Mouse (Mus musculus) midbrain, embryonic 12.5 days (tissue): ENCODE measurements around the gene Oas1c. TPM values are rescaled to one million over a fixed set of nuclear protein-coding genes. Genes with fewer than 3 reads are reported as not detected.

Experiments
- ATAC-seq: fragments of 200-750 bp; cut with Nextera tagmentation; 2 replicates; pipeline ENCODE4 v1.8.0; 2017; ENCODE audit warnings: low read depth, moderate TSS enrichment, moderate library complexity; ENCODE audit not compliant: low FRiP score
- H3K27ac ChIP-seq: fragments of 300-500 bp; sonication (generic); replicated peaks from 2 replicates; pipeline ENCODE4 v1.5.1; 2016; ENCODE audit warnings: mild to moderate bottlenecking
- H3K27me3 ChIP-seq: fragments of 300-500 bp; sonication (generic); 2 replicates; pipeline ENCODE4 v1.6.1; 2016; ENCODE audit warnings: mild to moderate bottlenecking
- H3K36me3 ChIP-seq: fragments of 300-500 bp; sonication (generic); 2 replicates; pipeline ENCODE4 v1.6.1; 2016
- H3K4me1 ChIP-seq: fragments of 300-500 bp; sonication (generic); 2 replicates; pipeline ENCODE4 v1.6.1; 2016
- H3K4me2 ChIP-seq: fragments of 300-500 bp; sonication (generic); replicated peaks from 2 replicates; pipeline ENCODE4 v1.6.1; 2016; ENCODE audit warnings: mild to moderate bottlenecking, moderate library complexity
- H3K4me3 ChIP-seq: fragments of 300-500 bp; sonication (generic); 2 replicates; pipeline ENCODE4 v1.5.1; 2016; ENCODE audit warnings: mild to moderate bottlenecking
- H3K9ac ChIP-seq: fragments of 300-500 bp; sonication (generic); replicated peaks from 2 replicates; pipeline ENCODE4 v1.6.1; 2016; ENCODE audit warnings: mild to moderate bottlenecking, moderate library complexity
- H3K9me3 ChIP-seq: fragments of 300-500 bp; sonication (generic); 2 replicates; pipeline ENCODE4 v1.6.1; 2016; ENCODE audit warnings: mild to moderate bottlenecking
- WGBS: fragments of 180-500 bp; shearing (Covaris S2); methylation state at CpG from one replicate; pipeline ENCODE4 v1.1.7; 2016; 5-methylcytosine and 5-hydroxymethylcytosine counted together
- microRNA-seq: library from miRNA; unstranded; fragments of <30 nt; microRNA quantifications from one replicate; pipeline ENCODE4, GENCODE M21; 2017
- polyA plus RNA-seq: library from polyadenylated mRNA; unstranded; fragments of >200 nt; fragmentation: Nextera tagmentation; extraction: Ambion mirVana; gene quantifications from 2 replicates; pipeline ENCODE4 v1.2.1, GENCODE M21; 2016

Oas1c gene
- polyA plus RNA-seq, 1 experiment from 2014 or later, result 0.27 TPM

DNA sequence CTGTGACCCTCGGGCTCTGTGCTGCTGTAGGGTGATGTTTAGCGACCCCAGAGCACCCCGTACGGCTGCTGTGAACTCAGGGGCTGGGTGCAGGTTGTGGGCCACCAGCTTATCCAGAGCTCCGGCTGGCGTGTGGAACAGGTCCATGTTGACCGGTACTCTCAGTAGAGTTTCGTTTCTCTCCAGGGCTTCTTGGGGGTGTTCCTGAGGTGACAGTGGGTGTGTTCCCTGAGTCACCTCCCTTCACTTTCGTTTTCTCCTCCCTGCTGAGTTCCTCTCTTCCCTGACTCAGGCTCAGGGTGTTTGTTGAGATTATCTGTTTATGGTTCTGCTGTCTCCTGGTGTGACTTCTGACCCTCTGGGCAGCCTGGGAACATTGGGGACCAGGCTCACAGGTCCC, 34.8 kb downstream of the Oas1c start, which contains the start of gene Oas3:
Gene Oas3 (minus strand): TSS at position 184 of the 400 bp plus-strand sequence.
- WGBS, result 74% methylated on average over 9 of the region's 9 CpGs
- no peak within 1 kb of the TSS for H3K4me2 ChIP-seq
- ATAC-seq, result no peak
- no peaks in the 10 kb centered on the region for H3K4me1 ChIP-seq
- H3K36me3 ChIP-seq, result no peaks in the 10 kb centered on the region
- no peaks in the 10 kb centered on the region for H3K9me3 ChIP-seq
- no peak within 1 kb of the TSS for H3K27ac ChIP-seq
- no peak within 1 kb of the TSS for H3K9ac ChIP-seq
- no peaks in the 10 kb centered on the region for H3K27me3 ChIP-seq
- no peak within 1 kb of the TSS for H3K4me3 ChIP-seq

DNA sequence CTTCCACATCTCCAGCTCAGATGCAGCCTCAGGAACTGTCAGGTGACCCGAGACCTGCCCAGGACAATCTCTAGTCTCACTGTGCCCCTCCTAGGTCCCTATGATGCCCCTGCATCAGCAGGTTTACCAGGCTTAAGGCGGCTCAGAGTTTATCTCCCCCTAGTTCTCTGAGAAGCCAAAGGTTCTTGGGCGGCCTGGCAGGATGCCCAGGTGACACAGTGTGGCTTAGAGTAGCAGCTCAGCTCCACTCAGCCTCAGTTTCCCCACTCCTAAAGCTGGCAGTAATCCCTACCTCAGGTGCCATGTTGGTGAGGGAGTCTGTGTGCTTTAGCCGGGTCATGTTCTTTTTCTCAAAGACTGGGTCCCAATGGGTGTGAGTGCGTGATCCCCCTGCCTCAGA, 35.5 kb downstream of the Oas1c start:
- H3K4me1 ChIP-seq, result no peaks in the 10 kb centered on the region
- no peak overlapping the region for H3K4me2 ChIP-seq
- H3K9me3 ChIP-seq, result no peaks in the 10 kb centered on the region
- WGBS, result 68% methylated on average over 5 of the region's 5 CpGs
- H3K27ac ChIP-seq, result no peak overlapping the region
- no peak overlapping the region for H3K4me3 ChIP-seq
- no peak overlapping the region for H3K9ac ChIP-seq
- no peaks in the 10 kb centered on the region for H3K36me3 ChIP-seq
- H3K27me3 ChIP-seq, result no peaks in the 10 kb centered on the region
- ATAC-seq, result no peak

DNA sequence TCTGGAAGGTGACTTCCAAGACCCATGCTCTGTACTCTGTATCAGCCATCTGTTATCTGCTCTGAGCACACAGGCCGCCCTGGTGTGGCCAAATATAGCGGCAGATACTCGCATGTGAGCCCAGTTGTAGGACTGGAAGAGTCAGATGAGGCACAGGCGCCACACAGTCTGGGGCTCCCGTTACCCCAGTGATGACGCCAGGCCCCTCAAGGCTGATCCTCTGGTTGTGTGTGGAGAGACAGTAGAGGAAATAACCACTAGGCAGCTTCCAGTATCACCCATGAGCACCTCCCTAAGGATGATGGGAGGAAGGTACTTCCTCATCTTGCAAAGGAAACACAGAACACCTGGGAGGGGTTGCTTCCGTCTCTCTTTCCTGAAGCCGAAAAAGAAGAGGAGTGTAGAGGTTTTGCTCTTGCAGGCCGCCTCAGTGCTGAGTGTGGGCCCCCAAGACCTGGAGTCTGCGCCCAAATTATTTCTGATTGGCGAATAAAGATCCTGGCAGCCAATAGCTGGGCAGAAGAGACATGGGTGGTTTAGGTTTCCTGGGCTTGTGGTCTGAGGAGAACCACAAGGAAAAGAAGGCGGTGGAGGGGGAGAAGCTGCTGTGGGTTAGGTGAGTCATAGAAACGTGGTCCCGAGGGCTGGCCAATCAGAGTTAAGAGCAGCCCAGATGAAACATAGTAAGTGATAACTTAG, 36.9 kb downstream of the Oas1c start:
- Histone ChIP-seq H3K4me3 (no peak overlapping the region), H3K9ac (no peak overlapping the region), H3K4me2 (no peak overlapping the region), H3K27me3 (no peaks in the 10 kb centered on the region), H3K9me3 (no peaks in the 10 kb centered on the region), H3K4me1 (no peaks in the 10 kb centered on the region), H3K36me3 (no peaks in the 10 kb centered on the region), H3K27ac (no peak overlapping the region)
- 82% methylated on average over 14 of the region's 14 CpGs for WGBS
- no peak for ATAC-seq

DNA sequence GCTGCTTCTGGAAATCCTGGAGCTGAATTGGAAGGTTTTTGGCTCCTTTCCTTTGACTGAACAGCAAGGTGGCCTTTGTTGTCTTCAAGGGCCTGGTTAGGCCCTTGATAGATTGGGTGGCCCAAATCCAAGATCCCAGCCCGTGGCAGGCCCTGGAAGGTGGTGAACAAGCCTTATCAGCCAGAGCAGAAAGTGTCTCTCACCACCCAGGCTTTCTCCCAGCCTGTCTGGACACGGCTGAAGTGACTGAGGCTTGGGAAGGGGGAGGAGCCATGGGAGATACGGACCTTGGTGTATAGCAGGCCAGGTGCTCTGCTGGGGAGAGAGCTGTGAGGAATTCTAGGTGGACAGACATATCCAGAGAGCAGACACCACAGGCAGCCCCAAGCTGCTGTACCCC, 42.9 kb downstream of the Oas1c start:
- Histone ChIP-seq H3K9me3 (no peaks in the 10 kb centered on the region), H3K4me1 (no peaks in the 10 kb centered on the region), H3K4me2 (no peak overlapping the region), H3K4me3 (no peak overlapping the region), H3K36me3 (no peaks in the 10 kb centered on the region), H3K27me3 (no peaks in the 10 kb centered on the region), H3K27ac (no peak overlapping the region), H3K9ac (no peak overlapping the region)
- no peak for ATAC-seq
- 77% methylated on average over 3 of the region's 3 CpGs for WGBS

DNA sequence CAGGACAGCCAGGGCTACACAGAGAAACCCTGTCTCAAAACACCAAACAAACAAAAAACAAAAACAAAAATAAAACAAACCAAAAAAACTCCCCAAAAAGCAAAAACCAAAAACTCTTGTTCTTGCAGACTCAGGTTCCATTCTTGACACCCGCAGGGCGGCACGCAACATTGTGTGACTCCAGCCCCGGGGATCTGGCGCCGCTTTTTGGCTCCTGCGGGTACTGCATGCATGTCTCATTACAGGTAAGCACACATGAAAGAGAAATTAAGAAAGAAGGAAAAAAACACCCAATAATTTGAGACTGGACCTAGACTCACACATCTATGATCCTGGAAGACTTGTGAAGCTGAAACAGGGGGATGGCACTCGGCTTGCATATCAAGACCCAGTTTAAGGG, 47.3 kb downstream of the Oas1c start:
- no peak overlapping the region for H3K4me3 ChIP-seq
- 69% methylated on average over 8 of the region's 8 CpGs for WGBS
- H3K27ac ChIP-seq, result no peak overlapping the region
- H3K4me1 ChIP-seq, result no peaks in the 10 kb centered on the region
- H3K27me3 ChIP-seq, result no peaks in the 10 kb centered on the region
- H3K36me3 ChIP-seq, result no peaks in the 10 kb centered on the region
- H3K9ac ChIP-seq, result no peak overlapping the region
- H3K4me2 ChIP-seq, result no peak overlapping the region
- ATAC-seq, result no peak
- H3K9me3 ChIP-seq, result no peaks in the 10 kb centered on the region

DNA sequence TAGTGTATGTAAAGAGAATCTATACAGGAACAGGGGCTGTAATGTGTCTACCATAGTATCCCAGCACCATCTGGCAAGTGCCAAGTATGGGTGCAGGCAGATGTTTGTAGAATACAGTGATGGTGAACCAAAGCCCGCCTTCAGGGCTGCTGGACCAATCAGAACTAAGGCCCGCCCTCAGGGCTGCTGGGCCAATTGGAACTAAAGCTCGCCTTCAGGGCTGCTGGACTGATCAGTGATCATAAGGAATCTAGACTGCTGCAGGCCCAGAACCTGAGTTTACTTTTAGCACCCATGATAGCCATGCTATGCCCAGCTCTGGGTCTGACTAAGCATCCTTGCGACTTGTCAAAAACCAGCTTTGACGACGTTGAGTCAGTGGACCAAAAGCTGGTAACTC, 50.4 kb downstream of the Oas1c start:
- H3K9me3 ChIP-seq, result no peaks in the 10 kb centered on the region
- H3K27ac ChIP-seq, result no peak overlapping the region
- H3K4me3 ChIP-seq, result no peak overlapping the region
- no peaks in the 10 kb centered on the region for H3K4me1 ChIP-seq
- WGBS, result 29% methylated on average over 6 of the region's 6 CpGs
- H3K9ac ChIP-seq, result no peak overlapping the region
- H3K36me3 ChIP-seq, result no peaks in the 10 kb centered on the region
- peak overlapping the region; percentile 21 for H3K4me2 ChIP-seq
- 0 out of 2 replicates have a peak, but pooled peaks cover 3% of the 10 kb centered on the region for H3K27me3 ChIP-seq
- ATAC-seq, result no peak

DNA sequence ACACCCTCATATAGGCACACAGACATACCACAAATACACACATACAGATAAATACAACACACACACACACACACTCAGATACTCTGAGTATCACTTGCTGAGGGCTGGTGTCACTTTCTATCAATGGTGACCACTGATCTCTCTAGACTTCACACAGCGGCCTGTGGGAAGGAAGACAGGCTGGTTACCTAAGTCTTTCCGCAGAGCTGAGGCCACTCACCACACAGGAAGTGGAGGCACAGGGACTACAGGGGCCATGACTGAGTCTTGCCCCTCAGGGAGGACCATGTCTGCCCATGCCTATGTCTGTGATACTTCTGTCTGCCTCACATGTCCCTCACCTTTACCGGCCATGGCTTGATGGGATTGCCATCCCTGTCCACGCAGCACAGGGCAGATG, 58.1 kb downstream of the Oas1c start:
- H3K4me2 ChIP-seq, result no peak overlapping the region
- 88% methylated on average over 4 of the region's 4 CpGs for WGBS
- H3K36me3 ChIP-seq, result no peaks in the 10 kb centered on the region
- no peaks in the 10 kb centered on the region for H3K4me1 ChIP-seq
- H3K27ac ChIP-seq, result no peak overlapping the region
- no peak overlapping the region for H3K4me3 ChIP-seq
- no peak overlapping the region for H3K9ac ChIP-seq
- ATAC-seq, result no peak
- no peaks in the 10 kb centered on the region for H3K9me3 ChIP-seq
- H3K27me3 ChIP-seq, result no peaks in the 10 kb centered on the region

DNA sequence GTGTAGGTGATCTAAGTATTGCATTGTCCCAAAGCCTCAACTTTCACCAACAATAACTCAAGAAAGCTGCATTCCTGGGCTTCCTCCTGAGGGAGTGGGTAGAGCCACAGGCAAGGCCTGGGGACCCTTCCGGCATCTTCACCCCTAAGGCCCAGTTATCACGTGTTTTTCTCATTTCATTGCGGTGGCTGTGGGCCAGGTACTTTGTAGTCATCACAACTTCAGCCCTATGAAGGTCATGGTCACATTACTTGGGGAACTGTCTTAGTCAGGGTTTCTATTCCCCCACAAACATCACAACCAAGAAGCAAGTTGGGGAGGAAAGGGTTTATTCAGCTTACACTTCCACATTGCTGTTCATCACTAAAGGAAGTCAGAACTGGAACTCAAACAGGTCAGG, 59.5 kb downstream of the Oas1c start:
- Histone ChIP-seq H3K4me3 (no peak overlapping the region), H3K9me3 (no peaks in the 10 kb centered on the region), H3K36me3 (no peaks in the 10 kb centered on the region), H3K4me1 (no peaks in the 10 kb centered on the region), H3K9ac (no peak overlapping the region), H3K27ac (no peak overlapping the region), H3K27me3 (no peaks in the 10 kb centered on the region), H3K4me2 (no peak overlapping the region)
- WGBS, result 79% methylated on average over 3 of the region's 3 CpGs
- no peak for ATAC-seq

DNA sequence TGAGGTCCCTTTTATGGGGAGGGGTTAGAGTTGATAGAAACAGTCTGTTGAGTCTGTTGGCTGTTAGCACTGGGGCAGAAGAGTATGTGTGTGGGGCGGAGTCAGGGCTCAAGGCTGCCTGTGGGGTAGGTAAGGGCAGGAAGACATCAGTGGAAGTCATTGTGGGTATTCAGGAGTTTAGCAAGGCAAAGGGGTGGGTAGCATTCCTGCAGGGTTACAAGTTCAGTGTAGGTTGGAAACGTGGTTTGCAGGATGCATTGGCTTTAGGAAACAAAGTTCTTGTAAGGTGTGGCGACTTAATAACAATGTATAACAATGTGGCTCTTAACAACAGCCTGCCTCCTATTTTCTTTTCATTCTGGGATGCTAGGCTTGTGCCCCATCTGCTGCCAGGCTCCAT, 61.1 kb downstream of the Oas1c start:
- Histone ChIP-seq H3K27ac (no peak overlapping the region), H3K36me3 (no peaks in the 10 kb centered on the region), H3K4me2 (no peak overlapping the region), H3K9me3 (no peaks in the 10 kb centered on the region), H3K27me3 (no peaks in the 10 kb centered on the region), H3K9ac (no peak overlapping the region), H3K4me1 (no peaks in the 10 kb centered on the region), H3K4me3 (no peak overlapping the region)
- 74% methylated on average over 3 of the region's 3 CpGs for WGBS
- ATAC-seq, result no peak

Small RNAs within 50 kb of the gene (microRNA-seq; reads per million reads assigned to microRNA genes)
- gene Gm22907, result not detected

Other genes with a start within 250 kb of the Oas1c start
- gene Tpcn1, start 223.8 kb downstream of the Oas1c start, polyA plus RNA-seq, result 12.9 and 14.2 TPM in 2 replicates
- gene Iqcd, start 223.5 kb downstream of the Oas1c start, polyA plus RNA-seq, result 0.60 and 1.7 TPM in 2 replicates
- gene Rita1, start 199.9 kb downstream of the Oas1c start, polyA plus RNA-seq, result 15.5 and 16.0 TPM in 2 replicates
- 51.8 and 53.0 TPM in 2 replicates for gene Ddx54, start 199.8 kb downstream of the Oas1c start, polyA plus RNA-seq
- gene Cfap73, start 178.3 kb downstream of the Oas1c start, polyA plus RNA-seq, result not detected in 2 replicates
- gene Rasal1, start 163.7 kb downstream of the Oas1c start, polyA plus RNA-seq, result not detected in 2 replicates
- gene Dtx1, start 100.6 kb downstream of the Oas1c start, polyA plus RNA-seq, result 17.1 and 18.4 TPM in 2 replicates
- gene Oas2, start 62.7 kb downstream of the Oas1c start, polyA plus RNA-seq, result 0.21 and 0.34 TPM in 2 replicates
- 0.17 and 0.18 TPM in 2 replicates for gene Oas3, start 34.9 kb downstream of the Oas1c start, polyA plus RNA-seq
- gene Oas1e, start 17.0 kb downstream of the Oas1c start, polyA plus RNA-seq, result not detected in 2 replicates
- gene Oas1f, start 34.9 kb upstream of the Oas1c start, polyA plus RNA-seq, result not detected in 2 replicates
- gene Oas1h, start 48.9 kb upstream of the Oas1c start, polyA plus RNA-seq, result not detected in 2 replicates
- 0.22 and 0.43 TPM in 2 replicates for gene Oas1g, start 75.1 kb upstream of the Oas1c start, polyA plus RNA-seq
- 0.85 and 1.0 TPM in 2 replicates for gene Oas1a, start 95.0 kb upstream of the Oas1c start, polyA plus RNA-seq
- gene Oas1d, start 102.0 kb upstream of the Oas1c start, polyA plus RNA-seq, result not detected in 2 replicates
- gene Rph3a, start 197.6 kb upstream of the Oas1c start, polyA plus RNA-seq, result 3.2 and 3.3 TPM in 2 replicates